Mouse (Mus musculus): ENCODE results near the gene Unc5c. TPM values are rescaled to one million over a fixed set of nuclear protein-coding genes. Genes with fewer than 3 reads are reported as not detected.

The Unc5c gene
- polyA plus RNA-seq, 1 experiment = 0.15 TPM

DNA sequence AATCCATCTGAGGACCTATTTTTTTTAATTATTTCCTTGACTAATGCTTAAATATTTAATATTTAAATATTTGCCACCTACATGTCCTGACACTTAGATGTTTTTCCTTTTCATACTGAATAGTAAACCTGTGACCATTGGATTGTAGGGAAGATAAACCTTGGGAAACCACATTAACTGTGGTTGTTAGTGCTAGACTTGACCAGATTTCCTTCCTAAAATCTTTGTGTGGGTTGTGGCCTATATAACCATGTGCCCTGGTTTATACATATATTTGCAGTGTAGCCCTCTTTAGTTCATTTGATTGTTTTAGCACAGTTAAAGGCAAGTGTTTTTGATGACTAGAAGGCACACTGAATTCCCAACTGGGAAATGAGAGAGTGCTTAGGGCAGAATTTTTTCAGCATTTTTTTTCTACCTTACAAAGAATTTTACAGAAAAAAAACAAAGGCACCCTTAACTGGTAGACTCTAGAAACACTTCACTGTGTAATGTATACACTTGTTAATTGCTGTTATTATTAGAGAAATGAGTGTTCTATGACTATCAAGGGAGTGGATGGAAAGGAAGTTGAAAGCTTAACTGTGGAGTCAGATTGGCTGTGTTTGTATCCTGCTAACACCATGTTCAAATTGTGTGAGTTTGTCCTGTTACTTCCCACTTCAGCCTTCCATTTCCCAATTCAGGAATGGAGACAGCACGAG lies 162.1 kb downstream of the Unc5c start:
- TF ChIP-seq CTCF (IDR thresholded peaks at IDR 0.05; ENCODE audit: extremely low read depth, insufficient read length, insufficient replicate concordance, low read depth, low read length) (no peak), POLR2A (IDR thresholded peaks at IDR 0.05; ENCODE audit: low read depth, low read length) (no peak)
- H3K4me3 ChIP-seq (ENCODE audit: low read depth, low read length) = no peak overlapping the region
- 67% methylated on average over 1 of the region's 1 CpGs for WGBS
- H3K27ac ChIP-seq (ENCODE audit: insufficient read depth, low read depth, low read length) = no peak overlapping the region
- no peaks in the 10 kb centered on the region for H3K36me3 ChIP-seq (ENCODE audit: control insufficient read depth, insufficient read depth, low read length)
- no peaks in the 10 kb centered on the region for H3K27me3 ChIP-seq (ENCODE audit: control insufficient read depth, insufficient read depth, low read length)
- no peaks in the 10 kb centered on the region for H3K4me1 ChIP-seq (ENCODE audit: control insufficient read depth, insufficient read depth, insufficient read length, low read length)

DNA sequence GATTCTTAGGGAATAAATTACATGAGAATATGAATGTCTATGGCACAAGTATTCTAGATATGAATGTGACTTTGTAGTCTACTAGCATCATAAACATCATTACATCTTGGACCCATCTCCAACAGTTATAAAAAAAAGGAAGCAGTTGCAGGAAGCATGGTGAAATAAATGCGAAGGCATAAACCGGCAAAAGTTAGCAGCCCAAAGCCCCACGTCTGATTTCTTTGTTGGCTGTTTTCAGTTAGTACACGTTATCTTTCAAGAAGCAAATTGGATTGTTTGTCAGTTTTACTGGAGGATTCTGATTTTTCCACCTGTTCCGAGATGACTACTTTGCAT lies 162.6 kb downstream of the Unc5c start:
- Histone ChIP-seq H3K27me3 (ENCODE audit: control insufficient read depth, insufficient read depth, low read length) (no peaks in the 10 kb centered on the region), H3K27ac (ENCODE audit: insufficient read depth, low read depth, low read length) (no peak overlapping the region), H3K4me3 (ENCODE audit: low read depth, low read length) (no peak overlapping the region), H3K4me1 (ENCODE audit: control insufficient read depth, insufficient read depth, insufficient read length, low read length) (no peaks in the 10 kb centered on the region), H3K36me3 (ENCODE audit: control insufficient read depth, insufficient read depth, low read length) (no peaks in the 10 kb centered on the region)
- WGBS = 76% methylated on average over 5 of the region's 5 CpGs
- TF ChIP-seq CTCF (IDR thresholded peaks at IDR 0.05; ENCODE audit: extremely low read depth, insufficient read length, insufficient replicate concordance, low read depth, low read length) (no peak), POLR2A (IDR thresholded peaks at IDR 0.05; ENCODE audit: low read depth, low read length) (no peak)

- no peaks in the 10 kb centered on the region for H3K4me1 ChIP-seq (ENCODE audit: control insufficient read depth, insufficient read depth, insufficient read length, low read length)
- H3K27ac ChIP-seq (ENCODE audit: insufficient read depth, low read depth, low read length) = no peak overlapping the region
- TF ChIP-seq POLR2A (IDR thresholded peaks at IDR 0.05; ENCODE audit: low read depth, low read length) = no peak
- no peak for TF ChIP-seq CTCF (IDR thresholded peaks at IDR 0.05; ENCODE audit: extremely low read depth, insufficient read length, insufficient replicate concordance, low read depth, low read length)
- no peak overlapping the region for H3K4me3 ChIP-seq (ENCODE audit: low read depth, low read length)
- 26% methylated on average over 1 of the region's 1 CpGs for WGBS
- H3K36me3 ChIP-seq (ENCODE audit: control insufficient read depth, insufficient read depth, low read length) = no peaks in the 10 kb centered on the region
- no peaks in the 10 kb centered on the region for H3K27me3 ChIP-seq (ENCODE audit: control insufficient read depth, insufficient read depth, low read length)
These were observed 164.4 kb downstream of the Unc5c start for GRCm38 (mm10) chr3:141629431-141629830.

DNA sequence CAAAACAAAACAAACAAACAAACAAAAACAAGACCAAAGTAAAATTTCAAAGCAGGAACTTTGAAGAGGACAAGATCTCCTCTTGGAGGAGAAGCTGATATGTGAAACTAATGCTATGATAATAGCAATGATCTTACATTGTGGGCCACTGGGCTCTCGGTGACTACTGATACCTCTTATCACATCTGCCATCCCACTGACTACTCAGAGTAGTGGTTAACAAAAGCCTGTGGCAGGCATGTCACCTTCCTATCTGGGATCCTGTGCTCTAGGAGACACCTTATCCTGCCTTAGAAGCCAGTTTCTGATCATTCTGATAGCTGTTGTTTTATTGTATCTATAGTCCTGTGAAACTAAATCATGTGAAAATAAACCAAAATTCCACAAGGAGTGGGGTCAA lies 172.9 kb downstream of the Unc5c start:
- H3K36me3 ChIP-seq (ENCODE audit: control insufficient read depth, insufficient read depth, low read length) = no peaks in the 10 kb centered on the region
- no peak overlapping the region for H3K27ac ChIP-seq (ENCODE audit: insufficient read depth, low read depth, low read length)
- H3K4me1 ChIP-seq (ENCODE audit: control insufficient read depth, insufficient read depth, insufficient read length, low read length) = no peaks in the 10 kb centered on the region
- TF ChIP-seq POLR2A (IDR thresholded peaks at IDR 0.05; ENCODE audit: low read depth, low read length) = no peak
- TF ChIP-seq CTCF (IDR thresholded peaks at IDR 0.05; ENCODE audit: extremely low read depth, insufficient read length, insufficient replicate concordance, low read depth, low read length) = no peak
- no peak overlapping the region for H3K4me3 ChIP-seq (ENCODE audit: low read depth, low read length)
- 46% methylated on average over 1 of the region's 1 CpGs for WGBS
- H3K27me3 ChIP-seq (ENCODE audit: control insufficient read depth, insufficient read depth, low read length) = no peaks in the 10 kb centered on the region

- H3K4me3 ChIP-seq (ENCODE audit: low read depth, low read length) = no peak overlapping the region
- no peaks in the 10 kb centered on the region for H3K27me3 ChIP-seq (ENCODE audit: control insufficient read depth, insufficient read depth, low read length)
- no peaks in the 10 kb centered on the region for H3K36me3 ChIP-seq (ENCODE audit: control insufficient read depth, insufficient read depth, low read length)
- TF ChIP-seq CTCF (IDR thresholded peaks at IDR 0.05; ENCODE audit: extremely low read depth, insufficient read length, insufficient replicate concordance, low read depth, low read length) (no peak), POLR2A (IDR thresholded peaks at IDR 0.05; ENCODE audit: low read depth, low read length) (no peak)
- no peak overlapping the region for H3K27ac ChIP-seq (ENCODE audit: insufficient read depth, low read depth, low read length)
- H3K4me1 ChIP-seq (ENCODE audit: control insufficient read depth, insufficient read depth, insufficient read length, low read length) = no peaks in the 10 kb centered on the region
- 46% methylated on average over 5 of the region's 5 CpGs for WGBS
These were observed 179.2 kb downstream of the Unc5c start for GRCm38 (mm10) chr3:141644264-141644663.

DNA sequence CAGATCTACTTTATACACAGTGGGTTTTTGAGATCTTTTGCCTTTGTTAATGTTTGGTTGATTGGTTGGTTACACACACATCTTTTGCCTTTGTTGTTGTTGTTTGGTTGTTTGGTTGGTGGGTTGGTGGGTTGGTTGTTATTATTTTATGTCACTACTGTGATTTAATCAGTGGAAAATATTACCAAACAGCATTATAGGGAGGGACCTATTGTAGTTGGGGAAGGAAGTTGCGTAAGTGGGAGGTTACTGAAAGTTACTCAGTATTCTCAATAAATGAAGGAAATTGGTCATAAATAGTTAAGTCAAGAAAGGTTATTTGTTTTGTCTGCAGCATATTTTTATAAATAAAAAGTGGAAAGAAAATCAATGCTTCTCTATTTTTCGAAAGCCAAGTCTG lies 181.6 kb downstream of the Unc5c start:
- 81% methylated on average over 2 of the region's 2 CpGs for WGBS
- TF ChIP-seq CTCF (IDR thresholded peaks at IDR 0.05; ENCODE audit: extremely low read depth, insufficient read length, insufficient replicate concordance, low read depth, low read length) = no peak
- no peak for TF ChIP-seq POLR2A (IDR thresholded peaks at IDR 0.05; ENCODE audit: low read depth, low read length)
- H3K4me3 ChIP-seq (ENCODE audit: low read depth, low read length) = no peak overlapping the region
- H3K27me3 ChIP-seq (ENCODE audit: control insufficient read depth, insufficient read depth, low read length) = no peaks in the 10 kb centered on the region
- H3K4me1 ChIP-seq (ENCODE audit: control insufficient read depth, insufficient read depth, insufficient read length, low read length) = no peaks in the 10 kb centered on the region
- no peaks in the 10 kb centered on the region for H3K36me3 ChIP-seq (ENCODE audit: control insufficient read depth, insufficient read depth, low read length)
- no peak overlapping the region for H3K27ac ChIP-seq (ENCODE audit: insufficient read depth, low read depth, low read length)

DNA sequence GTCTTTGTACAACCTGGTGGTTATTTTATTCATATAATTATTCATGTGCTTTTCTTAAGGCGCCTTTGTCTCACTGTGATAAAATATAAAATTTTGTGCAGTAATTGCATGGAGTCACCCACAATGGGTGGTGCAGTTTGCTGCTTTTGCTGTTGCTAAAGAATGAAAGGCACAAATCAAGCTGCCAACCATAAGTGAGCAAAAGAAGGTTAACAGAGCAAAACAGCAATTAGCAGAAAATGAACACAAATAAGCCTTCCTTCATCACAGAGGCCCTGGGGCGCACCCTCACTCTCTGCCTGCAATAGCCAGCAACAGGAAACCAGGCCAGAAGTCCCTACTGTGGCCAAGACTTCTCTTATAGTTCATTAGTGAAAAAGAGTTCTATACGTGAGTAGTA lies 185.6 kb downstream of the Unc5c start:
- H3K27ac ChIP-seq (ENCODE audit: insufficient read depth, low read depth, low read length) = no peak overlapping the region
- no peaks in the 10 kb centered on the region for H3K36me3 ChIP-seq (ENCODE audit: control insufficient read depth, insufficient read depth, low read length)
- no peak overlapping the region for H3K4me3 ChIP-seq (ENCODE audit: low read depth, low read length)
- 89% methylated on average over 3 of the region's 3 CpGs for WGBS
- no peak for TF ChIP-seq POLR2A (IDR thresholded peaks at IDR 0.05; ENCODE audit: low read depth, low read length)
- TF ChIP-seq CTCF (IDR thresholded peaks at IDR 0.05; ENCODE audit: extremely low read depth, insufficient read length, insufficient replicate concordance, low read depth, low read length) = no peak
- H3K27me3 ChIP-seq (ENCODE audit: control insufficient read depth, insufficient read depth, low read length) = no peaks in the 10 kb centered on the region
- H3K4me1 ChIP-seq (ENCODE audit: control insufficient read depth, insufficient read depth, insufficient read length, low read length) = no peaks in the 10 kb centered on the region

Data from small intestine, adult 2 months (tissue).